Mouse (Mus musculus): ENCODE measurements around the gene Ubald2. TPM values are rescaled to one million over a fixed set of nuclear protein-coding genes. Genes with fewer than 3 reads are reported as not detected.
"Not testable (repeated sequence)": the region's sequence is repeated elsewhere in the genome, so short reads cannot be mapped to it uniquely, and the experiment has no call there.

Gene Ubald2
- total RNA-seq (2021): 10 to 100 TPM; 36.7 to 37.9 TPM

DNA sequence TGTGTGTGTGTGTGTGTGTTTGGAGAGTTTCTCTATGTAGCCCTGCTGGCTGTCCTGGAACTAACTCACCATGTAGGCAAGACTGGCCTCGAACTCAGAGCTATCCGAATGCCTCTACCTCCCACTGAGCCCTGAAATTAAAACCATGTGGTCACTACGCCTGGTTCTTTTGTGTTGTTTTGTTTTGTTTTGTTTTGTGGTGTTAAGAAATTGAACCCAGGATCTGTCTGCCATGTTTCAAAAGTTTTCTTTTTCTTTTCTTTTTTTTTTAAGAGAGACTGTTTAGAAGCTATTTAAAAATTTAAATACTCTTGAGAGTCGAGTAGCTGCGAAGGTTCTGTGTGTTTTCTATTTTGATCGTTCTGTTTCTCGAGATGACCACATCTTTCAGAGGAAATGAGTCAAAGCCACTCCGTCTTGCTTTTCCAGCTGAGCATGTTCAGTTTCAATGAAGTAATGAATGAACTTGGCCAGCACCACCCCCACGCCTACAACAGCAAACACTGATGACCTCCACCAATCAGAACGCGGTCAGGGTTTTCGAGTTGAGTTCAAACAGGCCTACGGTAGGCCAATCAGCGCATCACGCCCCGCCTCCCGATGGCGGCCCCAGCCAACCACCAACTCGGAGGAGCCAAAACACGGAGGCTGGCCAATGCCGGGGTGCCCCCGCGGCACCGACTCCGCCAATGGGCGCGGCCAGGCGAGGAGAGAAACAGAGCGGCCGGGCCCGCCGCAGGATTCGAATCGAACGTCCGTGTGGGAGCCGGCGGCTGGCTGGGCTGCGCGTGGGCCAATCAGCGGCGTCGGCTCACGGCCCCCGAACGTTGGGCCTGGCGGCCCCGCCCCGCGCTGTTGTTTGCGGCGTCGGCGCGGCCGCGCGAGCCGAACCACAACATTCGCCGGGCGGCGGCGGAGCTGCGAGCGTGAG, at the start of gene Ubald2:
Ubald2 (plus strand) TSS at position 739 of the 931 bp plus-strand sequence.
- intact Hi-C loops (cut with DNase I): no loop called here
- peak; percentile 100 for DNase-seq (ENCODE audit: low spot score)

DNA sequence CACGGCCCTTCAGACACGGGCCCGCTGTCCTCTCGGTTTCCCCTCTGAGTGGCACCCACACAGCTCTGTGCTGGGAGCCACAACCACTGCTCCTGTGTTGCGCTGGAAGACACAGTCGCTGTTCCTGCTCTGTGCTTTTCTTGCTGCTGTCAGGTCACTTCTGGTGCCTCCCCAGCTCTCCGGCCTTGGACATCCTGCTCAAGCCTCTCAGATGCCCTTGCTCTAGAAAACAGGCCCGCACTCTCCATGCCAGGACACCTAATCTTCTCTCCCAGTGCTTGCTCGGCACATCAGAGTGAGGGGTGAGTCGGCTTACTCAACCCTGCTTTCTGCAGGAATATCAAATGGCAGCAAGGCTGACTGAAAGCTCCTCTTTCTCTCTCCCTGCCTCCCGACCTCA, 49.7 kb upstream of the Ubald2 start:
- intact Hi-C loops (cut with DNase I): no loop called here
- DNase-seq (ENCODE audit: low spot score): no peak

DNA sequence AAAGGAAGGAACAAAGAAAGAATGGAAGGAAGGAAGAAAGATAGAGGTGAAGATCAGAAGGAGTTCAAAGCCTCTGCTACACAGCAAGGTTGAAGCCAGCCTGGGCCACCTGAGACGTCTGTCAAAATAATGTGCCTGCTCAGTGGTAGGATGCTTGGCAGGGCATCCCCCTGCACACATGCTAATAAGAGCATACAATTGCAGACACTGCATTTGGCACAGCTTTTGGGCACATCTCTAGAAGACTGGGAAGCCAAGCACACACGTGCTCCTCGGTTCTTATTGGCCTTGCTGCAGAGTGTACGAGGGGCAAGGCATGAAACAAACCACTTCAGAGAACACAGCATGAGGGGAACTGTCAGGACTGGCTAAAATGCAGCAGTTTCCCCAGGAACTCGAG, 47.9 kb upstream of the Ubald2 start:
- intact Hi-C loops (cut with DNase I): loop anchor here (5.0 kb wide), 1 partner anchor 61 kb away; no protein-coding TSS in a partner anchor
- no peak for DNase-seq (ENCODE audit: low spot score)

DNA sequence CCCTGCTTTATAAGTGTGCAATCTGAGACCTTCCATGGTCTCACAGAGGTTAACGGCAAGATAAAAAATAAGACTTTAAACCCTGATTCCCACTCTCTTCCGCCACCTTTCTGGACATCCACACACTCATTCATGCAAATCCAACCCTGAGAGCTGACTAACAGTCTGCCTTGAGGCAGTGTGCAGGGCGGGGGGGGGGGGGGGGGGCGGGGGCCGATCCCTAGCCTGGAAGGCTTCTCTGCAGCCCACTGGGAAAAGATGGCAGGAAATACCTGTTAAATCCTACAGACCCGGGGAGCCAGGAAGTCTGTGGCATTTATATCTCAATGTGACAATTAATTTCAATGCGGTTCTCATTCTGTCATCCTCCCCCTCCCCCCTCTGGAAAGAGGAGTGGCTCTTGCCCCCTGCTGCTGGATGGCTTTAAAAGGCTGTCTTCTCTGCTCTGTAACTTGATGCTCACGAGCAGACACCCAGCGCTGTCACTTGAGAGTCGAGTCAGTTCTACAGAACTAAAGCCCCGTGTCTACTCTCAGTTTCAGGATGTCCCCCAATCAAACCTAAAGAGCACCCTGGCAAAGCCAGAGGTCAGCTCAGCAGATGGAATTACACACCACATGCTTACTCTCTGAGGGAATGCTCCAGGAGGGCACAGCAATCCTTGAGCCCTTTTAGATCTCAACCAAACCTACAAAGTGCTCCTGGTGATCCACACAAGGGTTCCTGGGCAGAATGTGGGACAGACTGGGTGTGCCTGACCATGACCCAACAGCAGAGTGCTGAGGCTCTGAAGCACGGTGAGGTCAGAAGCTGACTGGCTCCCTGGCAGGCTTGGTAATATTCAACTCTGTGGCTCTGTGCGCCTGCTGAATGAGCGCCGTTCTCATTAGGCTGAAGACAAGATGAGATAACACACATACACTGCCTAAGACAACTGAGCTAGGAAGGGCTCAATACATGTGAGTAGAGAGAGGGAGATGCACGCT, 46.5 kb upstream of the Ubald2 start:
- no peak for DNase-seq (ENCODE audit: low spot score)
- intact Hi-C loops (cut with DNase I): loop anchor here (5.0 kb wide), 1 partner anchor 60 kb away; no protein-coding TSS in a partner anchor

DNA sequence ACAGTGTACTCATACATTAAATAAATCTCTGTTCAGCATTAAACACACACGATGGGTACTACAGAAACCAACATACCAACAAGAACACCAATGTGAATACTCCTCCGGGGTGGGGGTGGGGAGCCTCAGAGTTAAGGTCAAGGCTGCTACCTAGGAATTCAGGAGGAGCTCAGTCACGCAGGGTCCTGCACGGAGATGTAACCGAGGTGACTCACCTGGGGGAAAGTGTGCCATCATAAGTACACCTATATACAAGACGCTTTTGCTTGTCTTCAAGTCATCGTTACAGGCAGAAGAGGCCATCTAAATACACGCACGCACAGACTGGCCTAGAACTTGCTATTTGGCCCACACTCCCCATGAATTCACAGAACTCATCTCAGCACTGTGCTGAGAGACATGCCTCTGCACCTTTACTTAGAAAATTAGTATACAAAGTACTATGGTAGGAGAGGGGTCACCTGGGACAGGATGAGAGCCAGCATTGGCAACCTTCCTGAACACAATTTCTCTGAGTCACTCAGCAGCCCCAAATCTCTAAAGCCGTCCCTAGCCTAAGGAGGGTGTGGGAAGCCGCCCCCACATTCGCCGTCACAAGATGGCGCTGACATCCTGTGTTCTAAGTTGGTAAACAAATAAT, 44.9 kb upstream of the Ubald2 start:
- DNase-seq (ENCODE audit: low spot score): no peak
- intact Hi-C loops (cut with DNase I): loop anchor here (5.0 kb wide), 1 partner anchor 58 kb away; no protein-coding TSS in a partner anchor

DNA sequence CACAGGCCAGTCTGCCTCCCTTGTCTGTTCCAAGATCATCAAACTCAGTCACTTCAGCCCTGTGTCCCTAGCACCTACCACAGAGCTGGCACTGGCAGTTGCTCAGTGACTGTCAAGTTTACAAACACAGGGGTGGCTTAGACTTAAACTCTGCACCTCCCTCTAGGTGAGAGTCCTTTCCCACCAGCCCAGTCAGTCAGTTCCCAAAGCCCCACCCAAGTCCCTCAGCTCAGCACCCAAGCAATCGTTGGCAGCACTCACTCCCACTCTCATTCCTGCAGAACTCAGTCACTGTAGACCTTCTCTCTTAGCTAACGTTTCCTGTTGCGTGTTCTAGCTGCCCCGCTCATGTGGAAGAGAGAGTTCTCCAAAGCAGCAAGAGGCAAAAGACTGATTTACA, 39.1 kb upstream of the Ubald2 start:
- no peak for DNase-seq (ENCODE audit: low spot score)
- intact Hi-C loops (cut with DNase I): no loop called here

DNA sequence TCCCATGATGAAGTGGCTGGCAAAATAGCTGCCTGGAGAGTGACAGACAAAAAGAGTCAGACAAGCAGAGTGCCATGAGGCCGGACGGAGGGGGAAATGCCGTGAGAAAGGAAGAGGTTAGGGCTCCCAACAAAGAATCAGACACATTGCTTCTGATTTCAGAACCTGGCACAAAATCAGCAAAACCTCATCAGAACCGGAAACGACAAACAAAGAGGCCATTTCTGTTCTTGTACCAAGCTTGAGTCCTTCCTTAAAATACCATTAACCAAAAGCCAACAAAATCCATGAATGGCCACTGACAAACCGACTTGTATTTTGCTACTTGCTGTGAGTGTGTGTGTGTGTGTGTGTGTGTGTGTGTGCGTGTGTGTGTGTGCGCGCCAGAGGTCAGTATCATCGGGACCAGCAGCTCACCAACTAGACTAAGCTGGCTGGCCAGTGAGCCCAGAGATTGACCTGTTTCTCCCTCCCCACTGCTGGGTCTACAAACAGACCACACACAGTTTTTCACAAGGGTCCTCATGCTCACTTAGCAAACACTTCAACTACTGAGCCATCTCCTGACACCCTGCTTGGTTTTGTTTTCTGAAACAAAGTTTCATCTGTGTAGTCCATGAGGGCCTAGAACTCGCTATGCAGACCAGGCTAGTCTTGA, 37.5 kb upstream of the Ubald2 start:
- intact Hi-C loops (cut with DNase I): no loop called here
- no peak for DNase-seq (ENCODE audit: low spot score)

DNA sequence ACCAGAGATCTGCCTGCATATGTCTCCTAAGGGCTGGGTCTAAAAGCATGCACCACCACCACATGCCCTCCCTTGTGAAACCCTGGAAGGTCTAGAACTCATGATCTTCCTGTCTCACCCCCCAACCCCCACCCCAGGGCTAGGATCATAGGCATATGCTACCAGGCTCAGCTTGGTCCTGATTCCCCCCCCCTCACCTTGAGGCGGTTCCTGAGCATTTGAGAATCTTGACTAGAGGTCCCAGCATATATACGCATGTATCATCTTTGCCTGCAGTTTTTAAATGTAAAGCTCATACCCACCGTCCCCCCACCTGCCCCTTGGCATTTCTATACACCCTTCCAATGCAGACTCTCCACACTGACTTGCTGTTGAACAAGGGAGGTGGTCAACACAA, 37.0 kb upstream of the Ubald2 start:
- DNase-seq (ENCODE audit: low spot score): no peak
- intact Hi-C loops (cut with DNase I): no loop called here

DNA sequence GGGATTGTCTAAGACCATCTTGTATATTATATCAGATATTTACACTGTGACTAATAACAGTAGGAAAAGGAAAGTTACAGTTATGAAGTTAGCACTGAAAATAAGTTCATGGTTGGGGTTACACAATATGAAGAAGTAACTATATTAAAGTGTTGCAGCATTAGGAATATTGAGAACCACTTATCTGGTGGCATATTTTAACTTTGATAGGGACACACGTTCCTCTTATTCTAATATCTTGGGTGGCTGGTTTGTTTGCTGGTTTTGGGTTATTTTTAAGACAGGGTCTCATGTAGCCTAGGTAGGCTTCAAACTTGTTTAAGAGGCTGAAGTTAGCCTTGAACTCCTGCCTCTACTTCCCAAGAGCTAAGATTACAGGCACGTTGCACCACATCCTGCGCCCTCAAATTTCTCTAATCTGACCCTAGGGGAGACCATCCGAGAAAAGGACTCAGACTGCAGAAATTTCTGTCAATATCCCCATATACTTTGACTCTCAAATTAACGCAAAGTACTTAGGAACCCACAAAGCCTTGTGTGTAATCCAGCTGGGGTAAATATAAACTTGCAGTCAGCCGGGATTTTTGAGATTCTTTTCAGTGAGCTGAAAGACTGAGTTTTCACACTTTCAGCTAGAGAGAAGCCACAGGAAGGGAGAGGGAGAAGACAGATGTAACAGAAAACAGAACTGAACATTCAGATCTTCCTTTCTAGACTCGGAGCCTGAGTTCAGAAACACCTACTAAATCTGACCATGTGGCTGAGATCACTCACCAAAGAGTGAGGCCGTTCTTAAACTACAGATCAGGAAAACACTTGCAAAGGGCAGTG, 36.2 kb upstream of the Ubald2 start:
- no peak for DNase-seq (ENCODE audit: low spot score)
- intact Hi-C loops (cut with DNase I): no loop called here

DNA sequence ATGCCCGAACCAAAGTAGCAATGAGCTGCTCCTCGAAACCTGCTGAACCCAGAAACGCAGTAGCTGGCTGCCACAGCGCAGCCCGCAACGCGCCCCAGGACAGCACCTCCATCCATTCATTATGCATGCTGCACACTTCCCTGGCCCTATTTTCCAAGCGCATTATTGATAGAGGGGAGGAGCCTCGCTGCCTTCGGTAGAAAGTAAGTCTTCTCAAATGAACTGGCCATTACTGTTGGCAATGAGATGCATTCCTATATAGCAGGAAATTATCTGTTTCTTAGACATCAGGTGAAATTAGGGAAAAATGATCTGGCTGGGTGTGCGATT, 35.6 kb upstream of the Ubald2 start:
- intact Hi-C loops (cut with DNase I): no loop called here
- DNase-seq (ENCODE audit: low spot score): no peak

DNA sequence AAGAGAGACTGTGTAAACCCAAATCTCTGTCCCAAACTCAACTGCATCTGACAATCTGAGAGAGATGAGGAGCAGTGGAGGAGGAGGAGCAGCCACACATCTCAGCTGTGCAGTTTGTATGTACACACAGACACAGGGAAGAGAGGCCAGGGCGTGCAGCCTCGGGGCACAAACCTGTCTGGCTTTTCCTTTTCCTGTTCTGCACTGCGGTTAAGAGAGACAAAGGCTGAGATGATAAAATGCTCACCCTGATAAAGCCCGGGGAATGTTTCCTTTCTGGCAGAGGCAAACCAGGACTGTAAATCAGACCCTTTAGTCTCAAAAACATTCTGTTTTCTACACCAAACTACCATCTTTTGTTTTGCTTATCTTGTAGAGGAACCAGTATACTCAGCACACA, 33.3 kb upstream of the Ubald2 start:
- no peak for DNase-seq (ENCODE audit: low spot score)
- intact Hi-C loops (cut with DNase I): no loop called here

DNA sequence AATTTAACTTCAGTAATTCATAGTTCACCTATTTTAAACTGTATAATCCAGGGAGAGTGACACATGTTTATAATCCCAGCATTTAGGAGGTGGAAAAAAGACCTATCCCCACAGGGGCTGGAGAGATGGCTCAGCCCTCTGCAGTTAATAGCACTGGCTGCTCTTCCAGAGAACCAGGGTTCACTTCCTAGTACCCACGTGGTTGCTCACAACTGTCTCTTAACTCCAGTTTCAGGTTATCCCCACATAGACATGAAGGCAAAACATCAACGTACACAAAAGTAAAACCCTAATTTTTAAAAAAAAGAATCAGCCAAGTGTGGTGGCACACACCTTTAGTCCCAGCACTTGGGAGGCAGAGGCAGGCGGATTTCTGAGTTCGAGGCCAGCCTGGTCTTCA, 28.3 kb upstream of the Ubald2 start:
- DNase-seq (ENCODE audit: low spot score): no peak
- intact Hi-C loops (cut with DNase I): no loop called here

DNA sequence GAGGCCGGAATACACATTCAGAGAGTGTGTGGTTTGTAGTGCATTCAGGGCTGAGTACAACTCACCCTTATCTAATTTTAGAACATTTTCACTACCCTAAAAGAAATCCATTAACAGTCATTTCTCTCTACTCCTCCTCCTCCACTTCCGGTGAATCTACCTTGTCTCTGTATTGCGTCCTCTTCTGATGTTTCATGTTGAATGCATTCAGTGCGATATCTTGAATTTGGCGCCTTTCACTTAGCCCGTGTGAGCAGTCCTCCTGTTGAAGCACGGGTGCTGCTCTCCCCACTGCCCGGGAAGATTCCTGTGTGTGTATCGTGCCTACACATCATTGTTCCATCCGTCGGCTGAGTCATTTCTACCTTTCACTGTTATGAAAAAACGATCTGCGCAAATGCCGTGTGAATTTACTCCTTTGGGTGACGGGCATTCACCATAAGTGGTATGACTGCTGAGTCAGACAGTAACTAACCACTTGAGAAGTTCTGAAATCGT, 27.6 kb upstream of the Ubald2 start:
- intact Hi-C loops (cut with DNase I): no loop called here
- DNase-seq (ENCODE audit: low spot score): no peak

DNA sequence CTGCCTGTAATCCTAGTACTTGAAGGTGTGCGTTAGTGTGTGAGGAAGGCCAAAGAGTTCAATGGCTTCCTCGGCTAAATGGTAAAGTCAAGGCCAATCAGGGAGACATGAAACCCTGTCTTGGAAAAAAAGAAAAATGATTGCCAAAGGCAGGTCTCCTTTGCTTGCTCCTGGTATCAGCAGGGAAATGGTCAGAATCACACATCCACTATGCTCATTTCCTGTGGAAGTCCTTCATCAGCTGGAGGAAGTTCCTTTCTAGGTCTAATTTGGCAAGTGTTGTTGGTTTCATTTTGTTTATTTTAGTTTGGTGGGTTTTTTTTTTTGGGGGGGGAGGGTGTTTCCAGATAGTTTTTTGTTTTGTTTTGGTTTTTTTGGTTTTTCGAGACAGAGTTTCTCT, 24.9 kb upstream of the Ubald2 start:
- intact Hi-C loops (cut with DNase I): no loop called here
- DNase-seq (ENCODE audit: low spot score): no peak

DNA sequence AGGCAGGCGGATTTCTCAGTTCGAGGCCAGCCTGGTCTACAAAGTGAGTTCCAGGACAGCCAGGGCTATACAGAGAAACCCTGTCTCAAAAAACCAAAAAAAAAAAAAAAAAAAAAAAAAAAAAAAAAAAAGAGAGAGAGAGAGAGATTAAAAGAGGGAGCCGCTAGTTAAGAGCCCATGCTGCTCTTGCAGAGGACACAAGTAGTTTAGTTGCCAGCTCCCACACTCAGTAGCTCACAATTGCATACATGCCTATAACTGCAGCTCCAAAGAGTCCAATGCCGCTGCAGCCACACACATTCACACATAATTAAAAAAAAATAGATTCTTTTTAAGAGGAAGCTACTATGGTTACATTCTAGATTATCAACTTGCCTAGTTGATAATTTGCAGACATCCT, 23.5 kb upstream of the Ubald2 start:
- intact Hi-C loops (cut with DNase I); DNase-seq (ENCODE audit: low spot score): not testable (repeated sequence)

DNA sequence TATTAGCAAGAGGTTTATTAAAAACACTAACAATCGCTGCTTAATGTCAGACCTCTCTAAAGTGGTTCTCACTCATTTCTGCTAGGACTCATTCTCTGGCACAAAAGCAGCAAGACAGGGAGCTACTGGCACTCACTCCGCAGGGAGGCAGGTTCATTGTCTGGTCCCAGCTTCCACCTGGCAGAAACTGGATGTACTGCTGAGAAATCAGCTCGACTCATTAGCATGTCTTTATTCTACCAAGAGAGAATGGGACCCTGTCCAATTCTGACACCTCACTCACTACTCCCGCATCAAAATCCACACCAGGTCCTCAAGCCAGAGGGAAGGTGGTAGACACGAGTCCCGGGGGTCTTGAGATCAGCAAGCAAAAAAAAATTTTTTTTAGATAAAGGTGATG, 22.3 kb upstream of the Ubald2 start:
- no peak for DNase-seq (ENCODE audit: low spot score)
- intact Hi-C loops (cut with DNase I): no loop called here

DNA sequence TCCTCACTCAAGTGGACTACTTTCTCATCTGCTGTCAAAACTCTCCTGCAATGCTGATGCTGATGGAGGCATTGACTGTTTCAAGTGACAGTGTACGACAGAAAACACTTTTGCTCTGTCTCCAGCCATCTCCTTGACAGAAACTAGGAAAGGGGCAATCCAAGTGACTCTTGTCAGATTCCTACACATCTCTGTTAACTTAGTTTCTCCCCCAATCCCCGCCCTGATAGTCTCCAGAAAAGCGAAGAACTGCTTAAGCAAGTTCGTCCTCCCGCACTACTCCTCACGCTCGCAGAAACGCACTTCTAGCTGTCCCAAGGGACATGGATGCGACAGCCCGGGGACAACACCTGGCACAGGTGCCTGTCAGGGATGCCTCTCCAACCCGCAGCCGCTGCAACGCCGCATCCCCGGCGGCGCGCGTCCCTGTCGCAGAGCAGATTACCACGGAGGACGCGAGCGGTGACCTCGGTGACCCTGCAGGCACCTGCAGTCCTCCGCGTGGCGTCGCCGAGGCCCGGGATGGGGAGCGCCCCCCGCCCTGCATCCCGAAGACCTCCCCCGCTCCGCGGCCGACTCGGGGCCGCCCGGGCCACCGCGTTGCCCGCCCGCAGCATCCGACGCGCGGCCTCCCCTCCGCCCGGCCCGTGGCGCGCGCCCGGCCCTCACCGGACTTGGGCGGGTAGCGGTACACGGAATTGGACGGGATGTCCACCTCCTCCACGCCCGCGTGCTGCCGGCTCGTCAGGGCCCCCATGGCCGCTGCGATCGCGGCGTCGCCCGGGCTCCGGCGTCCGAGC, 21.7 kb upstream of the Ubald2 start:
- DNase-seq (ENCODE audit: low spot score): no peak
- intact Hi-C loops (cut with DNase I): no loop called here

All from heart, postnatal 25 days (tissue).